Mouse (Mus musculus) CD8-positive naive resting alpha-beta T cell, adult 2 months (primary cell): ENCODE results near the gene Gm11084.
A peak's percentile ranks its signal among the peaks of the same experiment; 100 is the strongest.
"Not testable (repeated sequence)": the region's sequence is repeated elsewhere in the genome, so short reads cannot be mapped to it uniquely, and the experiment has no call there.

ENCODE experiments used
- DNase-seq, 2 experiments: peaks; one replicate each; pipeline ENCODE4 v3.0.0; 2022; ENCODE audit warnings: low read depth in 2 of 2, low spot score in 2 of 2

The Gm11084 gene

GRCm38 (mm10) chr2:72995346-72996097 lies 9.0 kb upstream of the Gm11084 start:
- DNase-seq = peak; percentile 38 to 50

DNA sequence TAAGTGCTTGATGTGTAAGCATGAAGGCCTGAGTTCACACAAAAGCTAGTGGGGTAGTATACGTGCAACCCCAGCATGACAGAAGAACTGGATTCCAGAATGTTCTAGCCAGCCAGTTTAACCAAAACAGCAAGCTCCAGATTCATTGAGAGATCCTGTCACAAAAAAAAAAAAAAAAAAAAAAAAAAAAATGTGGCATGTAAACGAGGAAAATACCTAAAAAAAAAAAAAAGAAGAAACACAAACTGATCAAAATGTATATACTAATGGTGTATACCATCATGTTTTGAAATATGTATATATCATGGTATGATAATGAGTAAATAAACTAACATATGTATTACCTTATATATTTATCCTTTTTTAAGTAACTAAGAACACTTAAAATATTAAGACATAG lies 7.6 kb upstream of the Gm11084 start:
- no peak for DNase-seq

DNA sequence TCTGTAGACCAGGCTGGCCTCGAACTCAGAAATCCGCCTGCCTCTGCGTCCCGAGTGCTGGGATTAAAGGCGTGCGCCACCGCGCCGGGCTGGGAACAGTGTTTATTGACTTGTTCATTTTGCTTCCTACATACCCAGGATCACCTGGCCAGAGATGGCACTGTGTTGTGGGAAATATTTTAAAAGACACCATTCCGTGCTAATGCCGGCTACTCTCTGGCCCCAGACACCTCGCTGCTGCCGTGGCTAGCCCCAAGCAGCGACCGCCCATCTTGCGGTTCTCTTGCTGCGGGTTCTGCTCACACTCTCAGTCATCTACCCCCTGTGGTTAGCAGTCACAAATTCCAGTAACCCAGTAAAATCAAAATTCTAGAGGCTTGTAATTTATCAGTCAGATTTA lies 6.0 kb upstream of the Gm11084 start:
- DNase-seq = no peak

GRCm38 (mm10) chr2:72988945-72989344 lies 2.4 kb upstream of the Gm11084 start:
- DNase-seq = not testable (repeated sequence)

GRCm38 (mm10) chr2:72985516-72985915 lies 1.0 kb downstream of the Gm11084 start:
- DNase-seq = no peak

DNA sequence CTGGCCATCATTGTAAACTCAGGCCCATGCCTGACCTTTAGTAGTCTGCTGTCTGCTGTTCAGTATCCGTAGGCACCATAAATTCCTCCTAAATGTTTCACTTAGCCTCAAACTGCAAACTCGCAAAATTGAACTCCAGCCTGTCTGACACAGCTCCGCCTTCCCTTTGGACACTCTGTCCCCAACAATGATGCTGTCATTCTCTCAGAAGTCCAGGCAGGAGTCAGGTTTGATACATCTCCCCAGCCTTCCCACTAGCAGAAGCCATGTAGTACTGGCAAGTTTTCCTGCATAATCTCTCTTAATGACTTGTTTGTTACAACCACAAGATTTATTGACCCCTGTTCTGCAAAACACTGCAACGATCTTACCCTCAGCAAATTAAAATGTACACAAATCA lies 1.7 kb downstream of the Gm11084 start:
- DNase-seq = no peak

DNA sequence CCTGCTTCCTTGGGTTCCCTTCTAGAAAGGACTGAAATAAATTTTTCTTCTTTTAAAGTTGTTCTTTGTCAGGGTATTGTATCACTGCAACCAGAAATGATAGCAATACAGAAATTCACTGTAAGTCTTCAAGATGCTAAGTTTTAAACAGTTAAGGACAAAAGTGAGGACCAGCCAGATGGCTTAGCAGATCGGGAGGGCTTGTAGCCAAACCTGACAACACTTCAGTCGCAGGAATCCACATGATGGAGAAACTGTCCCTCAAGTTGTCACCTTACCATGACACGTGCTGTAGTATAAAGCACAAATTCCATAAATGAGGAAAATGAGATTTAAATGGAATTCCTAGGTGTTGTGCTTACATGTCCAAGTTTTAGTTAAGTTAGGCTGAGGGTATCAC lies 3.3 kb downstream of the Gm11084 start:
- DNase-seq = no peak

GRCm38 (mm10) chr2:72982110-72982785 lies 4.3 kb downstream of the Gm11084 start:
- DNase-seq = no peak

- DNase-seq = no peak
These were observed 4.9 kb downstream of the Gm11084 start for GRCm38 (mm10) chr2:72981441-72982109.

- DNase-seq = no peak
These were observed 5.5 kb downstream of the Gm11084 start for GRCm38 (mm10) chr2:72981075-72981420.

DNA sequence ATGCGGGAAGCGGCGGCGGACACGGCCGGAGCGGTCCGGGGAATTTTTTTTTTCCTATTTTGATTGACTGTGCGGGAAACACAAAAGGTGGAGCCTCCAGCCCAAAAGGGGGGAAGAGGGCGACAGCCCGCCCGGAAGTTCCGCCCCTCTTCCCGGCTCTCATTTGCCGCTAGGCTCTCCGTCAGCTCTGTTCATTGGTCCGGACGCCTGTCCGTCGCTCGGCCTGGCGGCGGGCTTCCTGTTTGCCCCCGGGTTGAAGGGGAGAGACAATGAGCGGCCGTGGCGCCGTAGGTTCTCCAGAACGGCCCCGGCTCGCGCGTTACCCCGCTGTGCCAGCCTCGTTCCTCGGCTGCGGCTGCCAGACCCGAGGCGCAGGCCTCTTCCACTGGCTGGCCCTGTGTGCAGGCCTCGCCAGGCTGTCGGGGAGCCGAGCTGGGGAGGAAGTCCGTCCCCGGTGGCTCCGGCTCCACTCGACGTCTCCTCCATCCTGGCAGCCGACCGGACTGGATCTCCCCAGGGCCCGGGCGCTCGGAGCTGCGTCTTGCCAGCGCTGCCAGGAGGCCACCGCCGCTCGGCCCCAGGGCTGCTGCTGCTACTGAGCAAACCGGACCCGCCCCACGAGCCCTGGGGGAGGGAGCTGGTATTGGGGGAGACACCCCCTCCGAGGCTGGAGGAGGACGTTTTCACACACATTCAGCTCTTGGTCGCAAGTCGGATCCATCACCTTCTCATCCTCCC lies 6.0 kb downstream of the Gm11084 start, which contains the start of gene Sp3:
Gene Sp3, minus strand, starts transcription at position 110 of the 738 bp plus-strand sequence.
- peak; percentile 90 to 91 for DNase-seq

DNA sequence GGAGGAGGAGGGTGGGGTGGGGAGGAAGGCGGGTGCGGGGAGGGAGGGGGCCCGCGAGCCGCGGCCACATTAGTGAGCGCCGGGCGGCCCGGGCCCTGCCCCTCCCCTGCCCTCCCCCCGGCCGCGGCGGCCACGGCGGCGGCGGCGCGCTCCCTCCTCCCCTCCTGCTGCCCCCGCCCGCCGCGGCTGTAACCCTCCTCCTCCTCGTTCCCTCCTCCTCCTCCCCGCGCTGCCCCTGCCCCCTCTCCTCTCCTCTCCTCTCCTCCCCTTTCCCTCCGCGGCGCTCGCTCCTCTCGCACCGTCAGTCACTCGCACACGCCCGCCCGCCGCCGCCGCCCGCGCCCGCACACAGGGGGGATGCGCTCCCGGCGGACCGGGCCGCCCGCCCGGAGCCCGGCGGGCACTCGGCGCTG lies 6.9 kb downstream of the Gm11084 start:
- DNase-seq = peak; percentile 77 to 79

GRCm38 (mm10) chr2:72978901-72979658 lies 7.4 kb downstream of the Gm11084 start:
- peak; percentile 84 to 87 for DNase-seq

- DNase-seq = peak; percentile 65 to 78
These were observed 8.0 kb downstream of the Gm11084 start for GRCm38 (mm10) chr2:72978473-72978872.

GRCm38 (mm10) chr2:72977272-72977671 lies 9.2 kb downstream of the Gm11084 start:
- DNase-seq = no peak

- DNase-seq = no peak
These were observed 10.5 kb downstream of the Gm11084 start for GRCm38 (mm10) chr2:72976036-72976435.

GRCm38 (mm10) chr2:72970831-72971230 lies 15.7 kb downstream of the Gm11084 start:
- DNase-seq = no peak

- DNase-seq = no peak
These were observed 16.2 kb downstream of the Gm11084 start for GRCm38 (mm10) chr2:72970302-72970701.

GRCm38 (mm10) chr2:72968536-72968935 lies 18.0 kb downstream of the Gm11084 start:
- DNase-seq = no peak

DNA sequence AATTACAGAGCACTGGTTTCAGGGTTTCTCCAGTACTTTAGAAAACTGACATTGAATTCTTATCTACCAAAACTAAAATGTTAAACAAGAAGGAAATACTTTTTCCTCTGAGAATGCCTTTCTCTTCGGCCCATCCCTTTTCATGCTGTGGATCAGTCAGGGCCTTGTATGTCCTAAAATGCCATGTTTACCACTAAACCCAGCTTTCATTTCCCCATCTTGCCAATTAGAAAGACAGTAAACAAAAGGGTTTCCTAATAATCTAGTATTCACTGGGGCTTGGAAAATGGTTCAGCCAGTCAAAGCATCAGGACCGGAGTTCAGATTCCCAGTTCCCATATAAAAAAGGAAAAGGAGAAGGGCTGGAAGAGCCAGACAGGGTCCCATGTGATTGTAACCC lies 21.1 kb downstream of the Gm11084 start:
- no peak for DNase-seq

- DNase-seq = no peak
These were observed 30.1 kb downstream of the Gm11084 start for GRCm38 (mm10) chr2:72956415-72956814.
